Mouse (Mus musculus): ENCODE results near the gene Olfr766-ps1. TPM values are rescaled to one million over a fixed set of nuclear protein-coding genes. Genes with fewer than 3 reads are reported as not detected.

Olfr766-ps1 gene
- not detected in 4 replicates for total RNA-seq (2023; ENCODE audit: inconsistent age)

DNA sequence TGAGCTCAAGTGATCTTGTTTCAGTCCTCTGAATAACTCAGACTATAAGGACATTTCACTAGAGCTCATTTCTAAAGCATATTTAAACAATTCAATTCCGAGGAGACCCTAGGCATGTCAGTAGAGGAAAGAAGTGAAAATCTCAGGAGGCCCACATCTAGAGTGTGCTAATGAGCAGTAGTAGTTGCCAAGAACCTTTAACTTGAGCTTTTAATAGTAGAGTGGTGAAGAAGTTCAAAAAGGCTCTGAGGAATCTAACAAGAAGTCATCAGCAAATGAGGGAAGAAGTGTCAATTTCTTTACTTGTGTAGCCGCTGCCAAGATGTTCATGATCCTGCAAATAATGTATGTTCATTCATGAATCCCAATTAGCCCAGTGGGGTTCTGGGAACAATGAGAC is at the start of gene Olfr766-ps1:
TSS of gene Olfr766-ps1 (minus strand) at position 101 of the 400 bp plus-strand sequence.

DNA sequence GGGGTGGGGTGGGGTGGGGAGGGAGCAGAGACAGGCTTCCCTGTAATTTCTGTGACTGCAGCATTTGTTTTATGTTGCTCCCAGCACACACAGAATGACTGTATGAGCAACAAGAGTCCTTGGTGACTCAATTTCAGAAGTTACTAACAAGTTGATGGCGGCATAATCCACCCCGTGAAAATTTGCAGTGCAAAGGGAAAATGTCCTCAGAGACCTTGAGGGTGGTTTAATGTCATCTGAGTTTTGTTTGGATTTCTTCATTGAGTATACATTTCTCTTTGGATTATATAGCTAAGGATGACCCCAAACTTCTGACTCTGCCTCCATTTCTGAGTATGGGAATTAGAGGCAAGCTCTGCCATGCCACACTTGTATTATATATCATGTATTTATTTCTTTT is 49.0 kb upstream of the Olfr766-ps1 start, which contains the start of gene Olfr769:
TSS of gene Olfr769 (minus strand) at position 101 of the 400 bp plus-strand sequence.

DNA sequence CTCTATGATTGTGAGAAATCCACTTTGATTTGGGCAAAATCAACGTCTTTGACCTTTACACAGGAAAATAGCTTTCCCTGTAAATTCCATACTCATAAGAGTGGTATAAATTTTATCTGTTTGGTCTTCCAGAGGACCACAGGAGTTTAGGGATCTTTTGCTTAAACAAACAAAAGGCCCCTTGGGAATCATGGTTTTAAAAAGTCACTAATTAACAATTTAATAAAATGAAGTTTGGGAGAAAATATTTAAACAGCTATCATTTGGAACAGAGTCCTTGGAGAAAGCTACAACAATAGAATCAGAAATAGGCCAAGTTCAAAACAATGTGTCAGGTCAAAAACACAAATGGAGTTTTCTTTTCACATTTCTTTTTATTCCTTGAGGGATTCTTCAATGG is 30.5 kb upstream of the Olfr766-ps1 start, which contains the start of gene Olfr768:
TSS of gene Olfr768 (minus strand) at position 101 of the 400 bp plus-strand sequence.

DNA sequence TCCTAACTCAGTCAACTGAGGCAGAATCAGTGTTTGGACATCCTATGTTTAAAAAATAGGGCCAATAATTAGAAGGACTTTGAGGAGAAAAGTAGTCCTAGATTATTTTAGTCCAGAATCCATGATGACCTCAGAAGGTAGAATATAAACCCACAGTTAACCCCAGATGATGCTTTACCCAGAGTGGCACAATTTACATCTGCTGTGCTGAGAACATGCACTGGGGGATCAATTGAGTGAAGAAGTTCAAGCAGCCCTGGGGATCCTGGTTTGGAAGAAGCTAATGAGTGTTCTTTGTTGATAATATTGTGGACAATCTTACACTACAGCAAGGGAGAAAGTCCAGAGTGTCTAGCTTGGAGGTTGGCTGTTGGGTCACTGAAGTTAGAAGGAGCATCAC is 14.0 kb upstream of the Olfr766-ps1 start, which contains the start of gene Olfr767:
TSS of gene Olfr767 (minus strand) at position 101 of the 400 bp plus-strand sequence.

DNA sequence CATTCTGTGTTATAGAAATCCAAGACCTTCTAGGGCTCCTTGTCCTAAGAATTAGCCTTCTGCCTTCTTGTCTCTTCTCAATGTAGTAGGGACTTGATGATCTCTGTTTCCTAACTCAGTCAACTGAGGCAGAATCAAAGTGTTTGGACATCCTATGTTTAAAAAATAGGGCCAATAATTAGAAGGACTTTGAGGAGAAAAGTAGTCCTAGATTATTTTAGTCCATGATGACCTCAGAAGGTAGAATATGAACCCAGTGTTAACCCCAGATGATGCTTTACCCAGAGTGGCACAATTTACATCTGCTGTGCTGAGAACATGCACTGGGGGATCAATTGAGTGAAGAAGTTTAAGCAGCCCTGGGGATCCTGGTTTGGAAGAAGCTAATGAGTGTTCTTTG is 18.9 kb downstream of the Olfr766-ps1 start, which contains the start of gene Olfr765:
TSS of gene Olfr765 (minus strand) at position 101 of the 400 bp plus-strand sequence.

DNA sequence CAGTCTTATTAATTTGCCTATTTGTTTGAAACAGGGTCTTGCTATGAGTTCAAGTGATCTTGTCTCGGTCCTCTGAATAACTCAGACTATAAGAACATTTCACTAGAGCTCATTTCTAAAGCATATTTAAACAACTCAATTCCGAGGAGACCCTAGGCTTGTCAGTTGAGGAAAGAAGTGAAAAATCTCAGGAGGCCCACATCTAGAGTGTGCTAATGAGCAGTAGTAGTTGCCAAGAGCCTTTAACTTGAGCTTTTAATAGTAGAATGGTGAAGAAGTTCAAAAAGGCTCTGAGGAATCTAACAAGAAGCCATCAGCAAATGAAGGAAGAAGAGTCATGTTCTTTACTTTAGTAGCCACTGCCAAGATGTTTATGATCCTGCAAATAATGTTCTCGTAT is 29.0 kb downstream of the Olfr766-ps1 start, which contains the start of gene Olfr764-ps1:
TSS of gene Olfr764-ps1 (minus strand) at position 101 of the 400 bp plus-strand sequence.

Other genes with a start within 250 kb of the Olfr766-ps1 start
- 22.4 to 30.5 TPM (median 24.3 TPM) in 4 replicates for gene Ormdl2, start 247.3 kb downstream of the Olfr766-ps1 start, total RNA-seq (2023; ENCODE audit: inconsistent age)
- 44.2 to 51.2 TPM (median 46.3 TPM) in 4 replicates for gene Gdf11, start 177.3 kb downstream of the Olfr766-ps1 start, total RNA-seq (2023; ENCODE audit: inconsistent age)
- 0.69 to 1.4 TPM (median 0.78 TPM) in 4 replicates for gene Cd63, start 168.0 kb downstream of the Olfr766-ps1 start, total RNA-seq (2023; ENCODE audit: inconsistent age)
- gene Rdh5, start 146.1 kb downstream of the Olfr766-ps1 start, total RNA-seq (2023; ENCODE audit: inconsistent age), result 3.0 to 10.6 TPM (median 5.9 TPM) in 4 replicates
- gene Bloc1s1, start 144.9 kb downstream of the Olfr766-ps1 start, total RNA-seq (2023; ENCODE audit: inconsistent age), result 63.6 to 81.0 TPM (median 80.3 TPM) in 4 replicates
- not detected in 4 replicates for gene Itga7, start 135.2 kb downstream of the Olfr766-ps1 start, total RNA-seq (2023; ENCODE audit: inconsistent age)
- gene Mettl7b, start 108.0 kb downstream of the Olfr766-ps1 start, total RNA-seq (2023; ENCODE audit: inconsistent age), result not detected in 4 replicates
- not detected in 4 replicates for gene Olfr9, start 79.5 kb downstream of the Olfr766-ps1 start, total RNA-seq (2023; ENCODE audit: inconsistent age)
- not detected in 4 replicates for gene Olfr763, start 58.2 kb downstream of the Olfr766-ps1 start, total RNA-seq (2023; ENCODE audit: inconsistent age)
- not detected in 4 replicates for gene Olfr764-ps1, start 29.1 kb downstream of the Olfr766-ps1 start, total RNA-seq (2023; ENCODE audit: inconsistent age)
- not detected in 4 replicates for gene Olfr765, start 19.0 kb downstream of the Olfr766-ps1 start, total RNA-seq (2023; ENCODE audit: inconsistent age)
- not detected in 4 replicates for gene Olfr767, start 13.9 kb upstream of the Olfr766-ps1 start, total RNA-seq (2023; ENCODE audit: inconsistent age)
- not detected in 4 replicates for gene Olfr768, start 30.4 kb upstream of the Olfr766-ps1 start, total RNA-seq (2023; ENCODE audit: inconsistent age)
- not detected in 4 replicates for gene Olfr769, start 48.9 kb upstream of the Olfr766-ps1 start, total RNA-seq (2023; ENCODE audit: inconsistent age)
- not detected in 4 replicates for gene Olfr770, start 70.0 kb upstream of the Olfr766-ps1 start, total RNA-seq (2023; ENCODE audit: inconsistent age)
- not detected in 4 replicates for gene Olfr771, start 95.8 kb upstream of the Olfr766-ps1 start, total RNA-seq (2023; ENCODE audit: inconsistent age)
- gene Olfr772, start 108.9 kb upstream of the Olfr766-ps1 start, total RNA-seq (2023; ENCODE audit: inconsistent age), result not detected in 4 replicates
- gene Olfr773, start 118.4 kb upstream of the Olfr766-ps1 start, total RNA-seq (2023; ENCODE audit: inconsistent age), result not detected in 4 replicates
- not detected in 4 replicates for gene Olfr774, start 167.2 kb upstream of the Olfr766-ps1 start, total RNA-seq (2023; ENCODE audit: inconsistent age)
- 0.24 TPM in 1 of 4 replicates, not detected in the others for gene Olfr775, start 179.4 kb upstream of the Olfr766-ps1 start, total RNA-seq (2023; ENCODE audit: inconsistent age)
- not detected in 4 replicates for gene Olfr776, start 190.2 kb upstream of the Olfr766-ps1 start, total RNA-seq (2023; ENCODE audit: inconsistent age)
- not detected in 4 replicates for gene Olfr777, start 202.5 kb upstream of the Olfr766-ps1 start, total RNA-seq (2023; ENCODE audit: inconsistent age)
- gene Olfr780, start 249.1 kb upstream of the Olfr766-ps1 start, total RNA-seq (2023; ENCODE audit: inconsistent age), result not detected in 4 replicates